Mouse (Mus musculus): ENCODE measurements around the gene Negr1.
"Not testable (repeated sequence)": the region's sequence is repeated elsewhere in the genome, so short reads cannot be mapped to it uniquely, and the experiment has no call there.

Gene Negr1

GRCm38 (mm10) chr3:157064438-157064837 lies 502.8 kb downstream of the Negr1 start:
- in situ Hi-C loops (cut with MboI; ENCODE audit: low pct_unique_long_range_greater_than_20kb in 1 of 2, low sequenced_read_pairs in 2 of 2, unreplicated experiment in 1 of 2): not testable (repeated sequence)

GRCm38 (mm10) chr3:157066331-157066730 lies 504.7 kb downstream of the Negr1 start:
- in situ Hi-C loops (cut with MboI; ENCODE audit: low pct_unique_long_range_greater_than_20kb in 1 of 2, low sequenced_read_pairs in 2 of 2, unreplicated experiment in 1 of 2): no loop called here

GRCm38 (mm10) chr3:157079250-157079965 lies 517.8 kb downstream of the Negr1 start:
- in situ Hi-C loops (cut with MboI; ENCODE audit: low pct_unique_long_range_greater_than_20kb in 1 of 2, low sequenced_read_pairs in 2 of 2, unreplicated experiment in 1 of 2): no loop called here

GRCm38 (mm10) chr3:157079966-157080306 lies 518.3 kb downstream of the Negr1 start:
- in situ Hi-C loops (cut with MboI; ENCODE audit: low pct_unique_long_range_greater_than_20kb in 1 of 2, low sequenced_read_pairs in 2 of 2, unreplicated experiment in 1 of 2): no loop called here

- in situ Hi-C loops (cut with MboI; ENCODE audit: low pct_unique_long_range_greater_than_20kb in 1 of 2, low sequenced_read_pairs in 2 of 2, unreplicated experiment in 1 of 2): no loop called here
Observed at GRCm38 (mm10) chr3:157080585-157080984, 519.0 kb downstream of the Negr1 start.

GRCm38 (mm10) chr3:157082808-157083784 lies 521.5 kb downstream of the Negr1 start:
- in situ Hi-C loops (cut with MboI; ENCODE audit: low pct_unique_long_range_greater_than_20kb in 1 of 2, low sequenced_read_pairs in 2 of 2, unreplicated experiment in 1 of 2): no loop called here

GRCm38 (mm10) chr3:157085180-157085579 lies 523.6 kb downstream of the Negr1 start:
- in situ Hi-C loops (cut with MboI; ENCODE audit: low pct_unique_long_range_greater_than_20kb in 1 of 2, low sequenced_read_pairs in 2 of 2, unreplicated experiment in 1 of 2): no loop called here

GRCm38 (mm10) chr3:157090051-157090450 lies 528.5 kb downstream of the Negr1 start:
- in situ Hi-C loops (cut with MboI; ENCODE audit: low pct_unique_long_range_greater_than_20kb in 1 of 2, low sequenced_read_pairs in 2 of 2, unreplicated experiment in 1 of 2): no loop called here

- in situ Hi-C loops (cut with MboI; ENCODE audit: low pct_unique_long_range_greater_than_20kb in 1 of 2, low sequenced_read_pairs in 2 of 2, unreplicated experiment in 1 of 2): no loop called here
Observed at GRCm38 (mm10) chr3:157096284-157096683, 534.7 kb downstream of the Negr1 start.

GRCm38 (mm10) chr3:157097514-157097913 lies 535.9 kb downstream of the Negr1 start:
- in situ Hi-C loops (cut with MboI; ENCODE audit: low pct_unique_long_range_greater_than_20kb in 1 of 2, low sequenced_read_pairs in 2 of 2, unreplicated experiment in 1 of 2): no loop called here

- in situ Hi-C loops (cut with MboI; ENCODE audit: low pct_unique_long_range_greater_than_20kb in 1 of 2, low sequenced_read_pairs in 2 of 2, unreplicated experiment in 1 of 2): no loop called here
Observed at GRCm38 (mm10) chr3:157098417-157098816, 536.8 kb downstream of the Negr1 start.

GRCm38 (mm10) chr3:157104866-157105579 lies 543.4 kb downstream of the Negr1 start:
- in situ Hi-C loops (cut with MboI; ENCODE audit: low pct_unique_long_range_greater_than_20kb in 1 of 2, low sequenced_read_pairs in 2 of 2, unreplicated experiment in 1 of 2): no loop called here

GRCm38 (mm10) chr3:157105580-157106264 lies 544.1 kb downstream of the Negr1 start:
- in situ Hi-C loops (cut with MboI; ENCODE audit: low pct_unique_long_range_greater_than_20kb in 1 of 2, low sequenced_read_pairs in 2 of 2, unreplicated experiment in 1 of 2): no loop called here

GRCm38 (mm10) chr3:157108156-157108555 lies 546.6 kb downstream of the Negr1 start:
- in situ Hi-C loops (cut with MboI; ENCODE audit: low pct_unique_long_range_greater_than_20kb in 1 of 2, low sequenced_read_pairs in 2 of 2, unreplicated experiment in 1 of 2): no loop called here

GRCm38 (mm10) chr3:157109308-157109707 lies 547.7 kb downstream of the Negr1 start:
- in situ Hi-C loops (cut with MboI; ENCODE audit: low pct_unique_long_range_greater_than_20kb in 1 of 2, low sequenced_read_pairs in 2 of 2, unreplicated experiment in 1 of 2): no loop called here

- in situ Hi-C loops (cut with MboI; ENCODE audit: low pct_unique_long_range_greater_than_20kb in 1 of 2, low sequenced_read_pairs in 2 of 2, unreplicated experiment in 1 of 2): no loop called here
Observed at GRCm38 (mm10) chr3:157115105-157115760, 553.6 kb downstream of the Negr1 start.

- in situ Hi-C loops (cut with MboI; ENCODE audit: low pct_unique_long_range_greater_than_20kb in 1 of 2, low sequenced_read_pairs in 2 of 2, unreplicated experiment in 1 of 2): no loop called here
Observed at GRCm38 (mm10) chr3:157116024-157116423, 554.4 kb downstream of the Negr1 start.

- in situ Hi-C loops (cut with MboI; ENCODE audit: low pct_unique_long_range_greater_than_20kb in 1 of 2, low sequenced_read_pairs in 2 of 2, unreplicated experiment in 1 of 2): no loop called here
Observed at GRCm38 (mm10) chr3:157119916-157120315, 558.3 kb downstream of the Negr1 start.

Data from mouse embryonic stem cell (cell line).